In genomic region chr12:103373530-103374236, GRCm38 (mm10) we compare ENCODE assay signal across 31 mouse cellular contexts. TPM values are rescaled to one million over a fixed set of nuclear protein-coding genes. Genes with fewer than 3 reads are reported as not detected.
DNase-seq lines count a peak whose midpoint lies in the region; ATAC-seq and TF ChIP-seq lines count a peak whose summit lies in the region.
"Had no signal": no experiment of that assay in that cellular context is flagged by ENCODE, and none has a peak within 500 bp of the region (broad histone marks: within the 10 kb centered on the region; RNA-seq: fewer than 3 reads in every experiment).

No protein-coding gene starts in this region.

- peaks cover 20% of the 10 kb centered on the region for H3K27me3 ChIP-seq in G1E (ENCODE audit: insufficient read depth, low read length)
- peaks cover 9% of the 10 kb centered on the region; the same call in 1 of the 2 replicates for H3K27me3 ChIP-seq in liver, embryonic 15.5 days
- H3K27me3 ChIP-seq: forebrain, embryonic 15.5 days; heart, embryonic 15.5 days; kidney, embryonic 15.5 days had no signal

- no peaks in the 10 kb centered on the region for H3K9me3 ChIP-seq in G1E (replicated peaks)
- H3K9me3 ChIP-seq in liver, embryonic 15.5 days (replicated peaks) = no peaks in the 10 kb centered on the region
- H3K9me3 ChIP-seq: forebrain, embryonic 10.5 days; forebrain, embryonic 15.5 days; heart, embryonic 15.5 days; kidney, embryonic 15.5 days; limb, embryonic 12.5 days had no signal

- peak overlapping the region; percentile 61; the same call in 1 of the 2 replicates for H3K4me3 ChIP-seq in G1E (ENCODE audit: low read depth, low read length)
- no peak overlapping the region for H3K4me3 ChIP-seq in liver, embryonic 15.5 days (replicated peaks)
- H3K4me3 ChIP-seq: forebrain, embryonic 10.5 days; forebrain, embryonic 15.5 days; heart, embryonic 15.5 days; kidney, embryonic 15.5 days; limb, embryonic 12.5 days had no signal

- peak; percentile 86 for ATAC-seq in G1E (ENCODE audit: extremely low read depth, insufficient number of reproducible peaks, low FRiP score, poor library complexity, severe bottlenecking)
- peak; percentile 85 for ATAC-seq in liver, embryonic 15.5 days (ENCODE audit: insufficient read depth)
- no peak for ATAC-seq in granulocyte monocyte progenitor cell, adult 5-6 weeks (replicated peaks; ENCODE audit: poor library complexity, severe bottlenecking)
- ATAC-seq in CD4-positive, CD25-positive, alpha-beta regulatory T cell, adult 4 months = no peak
- ATAC-seq: forebrain, embryonic 15.5 days; inflammation-experienced regulatory T-cells, adult 6 months; lung, postnatal 0 days; midbrain, embryonic 16.5 days; Patski had no signal

- peak overlapping the region; percentile 41 for H3K4me2 ChIP-seq in liver, embryonic 15.5 days
- H3K4me2 ChIP-seq: forebrain, embryonic 15.5 days; heart, embryonic 15.5 days; hindbrain, embryonic 14.5 days; kidney, embryonic 15.5 days; limb, embryonic 12.5 days; midbrain, embryonic 11.5 days had no signal

- no peaks in the 10 kb centered on the region for H3K36me3 ChIP-seq in G1E (replicated peaks)
- no peaks in the 10 kb centered on the region for H3K36me3 ChIP-seq in liver, embryonic 15.5 days (replicated peaks)
- H3K36me3 ChIP-seq: forebrain, embryonic 10.5 days; forebrain, embryonic 15.5 days; heart, embryonic 15.5 days; kidney, embryonic 15.5 days; limb, embryonic 12.5 days had no signal

- 20% methylated on average over 8 of the region's 8 CpGs for WGBS in liver, embryonic 15.5 days (ENCODE audit: insufficient replicate concordance)

- TF ChIP-seq CTCF in G1E (IDR thresholded peaks at IDR 0.05; ENCODE audit: low read depth, low read length) = no peak

- DNase-seq in G1E (ENCODE audit: low spot score) (peak; percentile 78), MEL-GATA-1-ER (ENCODE audit: extremely low read depth, low read depth) (peak; percentile 38), liver (peak; percentile 52)
- no peak for DNase-seq in frontal cortex, adult 2 months (ENCODE audit: extremely low spot score in 1 of 2, low spot score in 1 of 2)
- no peak for DNase-seq in adrenal gland, postnatal 36 days
- DNase-seq: adrenal gland, postnatal 25 days; cerebellum, adult 2 months; cerebellum, postnatal 14 days; heart, postnatal 4 days; kidney, adult 11 months; kidney, postnatal 25 days; lung, adult 18-20 months; lung, postnatal 4 days; right cerebral cortex, postnatal 25 days; spleen, adult 18-20 months; thymus, postnatal 4 days had no signal

- peak overlapping the region; percentile 46; the same call in 1 of the 2 replicates for H3K27ac ChIP-seq in liver, embryonic 15.5 days (replicated peaks)
- H3K27ac ChIP-seq: forebrain, embryonic 10.5 days; forebrain, embryonic 15.5 days; heart, embryonic 15.5 days; hindbrain, embryonic 14.5 days; kidney, embryonic 15.5 days; limb, embryonic 12.5 days had no signal

- peaks cover 78% of the 10 kb centered on the region for H3K4me1 ChIP-seq in G1E (ENCODE audit: insufficient read depth, low read depth, low read length)
- H3K4me1 ChIP-seq in liver, embryonic 15.5 days (replicated peaks) = peaks cover 20% of the 10 kb centered on the region
- H3K4me1 ChIP-seq: forebrain, embryonic 10.5 days; kidney, embryonic 15.5 days; limb, embryonic 12.5 days had no signal

- H3K9ac ChIP-seq in liver, embryonic 15.5 days = no peak overlapping the region; the same call in 1 of the 2 replicates
- H3K9ac ChIP-seq: forebrain, embryonic 15.5 days; heart, embryonic 15.5 days; hindbrain, embryonic 14.5 days; kidney, embryonic 15.5 days; limb, embryonic 12.5 days had no signal

RNA-seq across cellular contexts. Expression of gene Otub2, which starts 14.8 kb away (rescaled TPM):
- total RNA-seq in G1E (2014; fragmentation: Nextera tagmentation) (18.9 and 25.2 TPM in 2 replicates), G1E (2017) (15.2 and 18.1 TPM in 2 replicates)
- 4.6 and 5.2 TPM in 2 replicates for polyA plus RNA-seq in G1E (2012)
- polyA plus RNA-seq in liver, embryonic 15.5 days (2015; fragmentation: Nextera tagmentation; extraction: Ambion mirVana) = 28.5 and 28.9 TPM in 2 replicates
- 23.6 and 24.4 TPM in 2 replicates for polyA plus RNA-seq in frontal cortex, adult 2 months (2012; rRNA removed)
- total RNA-seq in granulocyte monocyte progenitor cell, adult 5-6 weeks (2014; fragmentation: Nextera tagmentation) = 0.56 and 0.66 TPM in 2 replicates
- 0.67 and 0.78 TPM in 2 replicates for total RNA-seq in granulocyte monocyte progenitor cell, adult 5-6 weeks (2017)
- total RNA-seq in adrenal gland, postnatal 36 days (2021) = 1 to 10 TPM; 2.8 to 3.7 TPM
- 1 to 10 TPM; 1.4 to 1.5 TPM for polyA plus RNA-seq in CD4-positive, CD25-positive, alpha-beta regulatory T cell, adult 4 months (2017; shearing (Covaris generic))

RNA-seq across cellular contexts. Expression of gene Asb2, which starts 17.9 kb away (rescaled TPM):
- not detected in 2 replicates for total RNA-seq in G1E (2014; fragmentation: Nextera tagmentation)
- total RNA-seq in G1E (2017) = 0.05 TPM in 1 of 2 replicates, not detected in the other
- not detected in 2 replicates for polyA plus RNA-seq in G1E (2012)
- polyA plus RNA-seq in liver, embryonic 15.5 days (2015; fragmentation: Nextera tagmentation; extraction: Ambion mirVana) = 3.5 and 3.9 TPM in 2 replicates
- polyA plus RNA-seq in frontal cortex, adult 2 months (2012; rRNA removed) = 7.6 TPM in 2 replicates
- total RNA-seq in granulocyte monocyte progenitor cell, adult 5-6 weeks (2014; fragmentation: Nextera tagmentation) = not detected in 2 replicates
- total RNA-seq in granulocyte monocyte progenitor cell, adult 5-6 weeks (2017) = 0.41 TPM in 1 of 2 replicates, not detected in the other
- 1 to 10 TPM; 1.1 to 1.3 TPM for total RNA-seq in adrenal gland, postnatal 36 days (2021)
- 10 to 100 TPM; 25.2 to 31.4 TPM for polyA plus RNA-seq in CD4-positive, CD25-positive, alpha-beta regulatory T cell, adult 4 months (2017; shearing (Covaris generic))
- total RNA-seq: neutrophil, adult 5-6 weeks had no signal

RNA-seq across cellular contexts. Expression of gene 9330161L09Rik, which starts 33.9 kb away (rescaled TPM):
- total RNA-seq in G1E (2014; fragmentation: Nextera tagmentation) (6.9 and 8.1 TPM in 2 replicates), G1E (2017) (2.1 and 2.8 TPM in 2 replicates)
- polyA plus RNA-seq in G1E (2012) = 0.05 TPM in 1 of 2 replicates, not detected in the other
- polyA plus RNA-seq in liver, embryonic 15.5 days (2015; fragmentation: Nextera tagmentation; extraction: Ambion mirVana) = 0.12 and 0.26 TPM in 2 replicates
- polyA plus RNA-seq in frontal cortex, adult 2 months (2012; rRNA removed) = 1.00 and 1.6 TPM in 2 replicates
- total RNA-seq in granulocyte monocyte progenitor cell, adult 5-6 weeks (2014; fragmentation: Nextera tagmentation) = 1.3 and 5.6 TPM in 2 replicates
- 0.31 and 0.52 TPM in 2 replicates for total RNA-seq in granulocyte monocyte progenitor cell, adult 5-6 weeks (2017)
- 1 to 10 TPM; 1.5 to 1.7 TPM for total RNA-seq in adrenal gland, postnatal 36 days (2021)
- under 1 TPM in 1 of 2 experiments, not detected in 1; 0.90 TPM for polyA plus RNA-seq in CD4-positive, CD25-positive, alpha-beta regulatory T cell, adult 4 months (2017; shearing (Covaris generic))

RNA-seq across cellular contexts. Expression of gene Ddx24, which starts 51.9 kb away (rescaled TPM):
- total RNA-seq in G1E (2014; fragmentation: Nextera tagmentation) = 243 and 249 TPM in 2 replicates
- 227 and 244 TPM in 2 replicates for total RNA-seq in G1E (2017)
- 38.8 and 66.8 TPM in 2 replicates for polyA plus RNA-seq in G1E (2012)
- polyA plus RNA-seq in liver, embryonic 15.5 days (2015; fragmentation: Nextera tagmentation; extraction: Ambion mirVana) = 32.3 and 47.5 TPM in 2 replicates
- polyA plus RNA-seq in frontal cortex, adult 2 months (2012; rRNA removed) = 136 and 141 TPM in 2 replicates
- 54.0 and 66.7 TPM in 2 replicates for total RNA-seq in granulocyte monocyte progenitor cell, adult 5-6 weeks (2014; fragmentation: Nextera tagmentation)
- 91.4 and 103 TPM in 2 replicates for total RNA-seq in granulocyte monocyte progenitor cell, adult 5-6 weeks (2017)
- total RNA-seq in adrenal gland, postnatal 36 days (2021) = 100 to 1,000 TPM; 121 to 122 TPM
- 100 to 1,000 TPM; 250 to 324 TPM for polyA plus RNA-seq in CD4-positive, CD25-positive, alpha-beta regulatory T cell, adult 4 months (2017; shearing (Covaris generic))

Comparison
In these comparisons a context has a peak if more than half of its experiments do, and no peak if none do; other contexts are left out.
1. ATAC-seq: peak in G1E (single experiment) and liver, embryonic 15.5 days (single experiment); none in granulocyte monocyte progenitor cell, adult 5-6 weeks (single experiment) and CD4-positive, CD25-positive, alpha-beta regulatory T cell, adult 4 months (single experiment).
2. DNase-seq: peak in G1E (single experiment), MEL-GATA-1-ER (single experiment) and liver (single experiment); none in frontal cortex, adult 2 months (0 of 2) and adrenal gland, postnatal 36 days (0 of 2).